Mouse (Mus musculus): ENCODE results near the gene Nt5m.
A peak's percentile ranks its signal among the peaks of the same experiment; 100 is the strongest.

The Nt5m gene

GRCm38 (mm10) chr11:59839459-59840126, 346 bp downstream of the Nt5m start, which contains the start of gene Cops3:
Gene Cops3 (minus strand): TSS chr11:59839838.
- peak; percentile 95 for DNase-seq (ENCODE audit: low read depth)

- DNase-seq (ENCODE audit: low read depth): no peak
Measured at GRCm38 (mm10) chr11:59846311-59846710, 7.1 kb downstream of the Nt5m start.

GRCm38 (mm10) chr11:59847131-59847530, 7.9 kb downstream of the Nt5m start:
- peak; percentile 67 for DNase-seq (ENCODE audit: low read depth)

- DNase-seq (ENCODE audit: low read depth): peak; percentile 48
Measured at GRCm38 (mm10) chr11:59847891-59848884, 8.9 kb downstream of the Nt5m start.

- DNase-seq (ENCODE audit: low read depth): no peak
Measured at GRCm38 (mm10) chr11:59852865-59853264, 13.6 kb downstream of the Nt5m start.

- DNase-seq (ENCODE audit: low read depth): no peak
Measured at GRCm38 (mm10) chr11:59860467-59860866, 21.2 kb downstream of the Nt5m start.

GRCm38 (mm10) chr11:59864316-59864715, 25.1 kb downstream of the Nt5m start:
- DNase-seq (ENCODE audit: low read depth): no peak

GRCm38 (mm10) chr11:59872124-59872523, 32.9 kb downstream of the Nt5m start:
- no peak for DNase-seq (ENCODE audit: low read depth)

GRCm38 (mm10) chr11:59880031-59880430, 40.8 kb downstream of the Nt5m start:
- peak; percentile 71 for DNase-seq (ENCODE audit: low read depth)

GRCm38 (mm10) chr11:59885217-59885986, 46.2 kb downstream of the Nt5m start:
- peak; percentile 57 for DNase-seq (ENCODE audit: low read depth)

GRCm38 (mm10) chr11:59886952-59887351, 47.7 kb downstream of the Nt5m start:
- DNase-seq (ENCODE audit: low read depth): no peak

GRCm38 (mm10) chr11:59888151-59888550, 48.9 kb downstream of the Nt5m start:
- DNase-seq (ENCODE audit: low read depth): no peak

GRCm38 (mm10) chr11:59891854-59892253, 52.6 kb downstream of the Nt5m start:
- no peak for DNase-seq (ENCODE audit: low read depth)

- DNase-seq (ENCODE audit: low read depth): no peak
Measured at GRCm38 (mm10) chr11:59893153-59893788, 54.0 kb downstream of the Nt5m start.

GRCm38 (mm10) chr11:59894916-59895315, 55.7 kb downstream of the Nt5m start:
- no peak for DNase-seq (ENCODE audit: low read depth)

- no peak for DNase-seq (ENCODE audit: low read depth)
Measured at GRCm38 (mm10) chr11:59895316-59895715, 56.1 kb downstream of the Nt5m start.

- no peak for DNase-seq (ENCODE audit: low read depth)
Measured at GRCm38 (mm10) chr11:59897981-59898599, 58.8 kb downstream of the Nt5m start.

GRCm38 (mm10) chr11:59899711-59900685, 60.8 kb downstream of the Nt5m start:
- DNase-seq (ENCODE audit: low read depth): no peak

GRCm38 (mm10) chr11:59900995-59901394, 61.7 kb downstream of the Nt5m start:
- no peak for DNase-seq (ENCODE audit: low read depth)

All from c-Kit-positive CD71-negative TER-119-negative erythroid progenitor cells, embryonic 14.5 days (primary cell).